Mouse (Mus musculus) erythroblast, embryonic 14.5 days (primary cell): ENCODE data around the gene Runx2.

Experiments
- GATA1 ChIP-seq: IDR thresholded peaks from 2 replicates; pipeline ENCODE4 v1.6.1; 2012; ENCODE audit warnings: low read length, inconsistent platforms, mixed read lengths
- TAL1 ChIP-seq: IDR thresholded peaks from 3 replicates; pipeline ENCODE4 v1.6.1; 2012; ENCODE audit warnings: low read length, inconsistent platforms, mixed read lengths

DNA sequence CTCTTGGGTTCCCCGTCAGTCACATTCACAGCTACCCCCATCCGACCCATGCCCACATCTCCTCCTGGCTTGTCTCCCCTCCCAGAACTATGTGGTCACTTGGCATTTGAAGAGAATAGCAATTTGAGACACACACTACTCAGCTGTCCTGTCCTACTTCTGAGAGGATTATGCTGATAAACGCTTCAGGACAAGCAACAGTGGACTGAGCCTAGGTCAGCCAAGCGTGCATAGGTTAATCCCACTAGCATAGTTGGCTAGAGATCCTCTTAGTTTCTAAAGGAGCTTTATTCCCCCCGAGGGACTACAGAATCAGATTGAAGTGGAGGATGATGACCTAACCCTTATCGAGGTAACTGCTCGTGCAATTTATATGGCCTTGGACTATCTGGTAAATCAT is 162.5 kb downstream of the Runx2 start:
- TF ChIP-seq GATA1 (no peak), TAL1 (no peak)
